Mouse (Mus musculus) forebrain, postnatal 0 days (tissue): Measurements from ENCODE around the gene Ccnc. TPM values are rescaled to one million over a fixed set of nuclear protein-coding genes. Genes with fewer than 3 reads are reported as not detected.

Experiments
- ATAC-seq: fragments of 200-750 bp; cut with Nextera tagmentation; 2 replicates; pipeline ENCODE4 v1.8.0; 2017; ENCODE audit warnings: mild to moderate bottlenecking, moderate library complexity
- DNase-seq: peaks from one replicate; pipeline ENCODE4 v3.0.0-alpha.2; 2015
- H3K27ac ChIP-seq: fragments of 300-500 bp; sonication (generic); 2 replicates; pipeline ENCODE4 v1.5.1; 2014; ENCODE audit warnings: low read depth, mild to moderate bottlenecking, antibody characterized with exemption, low read length, moderate library complexity, mixed read lengths
- H3K27me3 ChIP-seq: fragments of 300-500 bp; sonication (generic); 2 replicates; pipeline ENCODE4 v1.6.1; 2014; ENCODE audit warnings: mild to moderate bottlenecking, low read length, mixed read lengths; ENCODE audit not compliant: insufficient read depth
- H3K36me3 ChIP-seq: fragments of 300-500 bp; sonication (generic); 2 replicates; pipeline ENCODE4 v1.6.1; 2014; ENCODE audit warnings: mild to moderate bottlenecking, moderate library complexity; ENCODE audit not compliant: insufficient read depth
- H3K4me1 ChIP-seq: fragments of 300-500 bp; sonication (generic); 2 replicates; pipeline ENCODE4 v1.6.1; 2014; ENCODE audit warnings: antibody characterized with exemption; ENCODE audit not compliant: insufficient read depth
- H3K4me2 ChIP-seq: fragments of 300-500 bp; sonication (generic); 2 replicates; pipeline ENCODE4 v1.6.1; 2014; ENCODE audit warnings: low read depth, mild to moderate bottlenecking, moderate library complexity
- H3K4me3 ChIP-seq: fragments of 300-500 bp; sonication (generic); 2 replicates; pipeline ENCODE4 v1.5.1; 2014; ENCODE audit warnings: low read depth, low read length, mixed read lengths
- H3K9ac ChIP-seq: fragments of 300-500 bp; sonication (generic); 2 replicates; pipeline ENCODE4 v1.6.1; 2014; ENCODE audit warnings: mild to moderate bottlenecking
- H3K9me3 ChIP-seq: fragments of 300-500 bp; sonication (generic); 2 replicates; pipeline ENCODE4 v1.6.1; 2016; ENCODE audit warnings: low read length
- CTCF ChIP-seq: sonication (generic); IDR thresholded peaks from 2 replicates; pipeline ENCODE4 v1.5.1; 2016; ENCODE audit warnings: antibody characterized with exemption, control low read depth, low read depth
- WGBS: fragments of 180-500 bp; shearing (Covaris S2); extraction: QIAGEN DNeasy Blood & Tissue Kit; methylation state at CpG from one replicate; pipeline ENCODE4 v1.1.7; 2014; 5-methylcytosine and 5-hydroxymethylcytosine counted together
- polyA plus RNA-seq: library from polyadenylated mRNA; unstranded; fragments of >200 nt; fragmentation: Nextera tagmentation; extraction: Ambion mirVana; gene quantifications from 2 replicates; pipeline ENCODE4 v1.2.1, GENCODE M21; 2015
- total RNA-seq: library from RNA; depleted of rRNA; stranded (reverse); fragments of >200 nt; gene quantifications from 2 replicates; pipeline ENCODE4 v1.2.3, GENCODE M21; 2014

The Ccnc gene
- total and polyA plus RNA-seq, 2 experiments from 2014 or later = 40.8 to 56.0 TPM

DNA sequence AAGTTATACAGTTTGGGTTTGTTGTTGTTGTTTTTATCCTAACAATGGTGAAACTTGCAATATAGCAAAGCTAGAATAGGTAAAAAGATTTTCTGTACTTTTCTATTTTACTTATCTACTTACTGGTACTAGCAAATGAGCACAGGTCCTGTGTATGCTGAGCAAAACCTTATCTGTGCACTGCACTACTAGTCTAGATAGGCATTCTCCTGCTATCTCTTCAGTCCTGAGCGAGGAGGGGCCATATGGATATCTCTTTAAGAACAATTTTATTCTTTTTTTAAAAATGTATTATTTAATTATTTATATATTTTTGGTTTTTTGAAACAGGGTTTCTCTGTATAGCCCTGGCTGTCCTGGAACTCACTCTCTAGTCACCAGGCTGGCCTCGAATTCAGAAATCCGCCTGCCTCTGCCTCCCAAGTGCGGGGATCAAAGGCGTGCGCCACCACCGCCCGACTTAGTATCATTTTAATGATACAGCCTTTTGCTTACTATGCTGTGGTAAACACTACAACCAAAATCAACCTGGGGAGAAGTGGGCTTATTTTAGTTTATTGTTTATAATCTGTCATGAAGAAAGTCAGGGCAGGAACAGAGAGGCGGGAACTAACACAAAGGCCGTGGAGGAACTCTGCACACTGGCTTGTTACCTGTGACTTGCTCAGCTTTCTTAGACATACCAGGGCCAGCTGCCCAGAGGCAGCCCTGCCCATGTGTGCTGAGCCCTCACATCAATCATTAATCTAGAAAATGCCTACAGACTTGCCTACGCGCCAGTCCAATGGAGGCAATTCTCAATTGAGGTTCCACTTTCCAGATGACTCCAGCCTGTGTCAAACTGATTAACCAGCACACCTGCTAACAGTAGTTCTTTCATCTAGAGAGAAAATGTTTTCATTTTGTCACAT is 53.6 kb downstream of the Ccnc start:
- H3K27me3 ChIP-seq = no peaks in the 10 kb centered on the region
- no peak for TF ChIP-seq CTCF
- 96% methylated on average over 12 of the region's 12 CpGs for WGBS
- no peaks in the 10 kb centered on the region for H3K9me3 ChIP-seq
- no peak overlapping the region for H3K4me2 ChIP-seq
- no peak overlapping the region for H3K9ac ChIP-seq
- peaks cover 42% of the 10 kb centered on the region for H3K36me3 ChIP-seq
- no peak for ATAC-seq
- DNase-seq = no peak
- H3K4me3 ChIP-seq = no peak overlapping the region
- no peak overlapping the region for H3K27ac ChIP-seq
- H3K4me1 ChIP-seq = peaks cover 5% of the 10 kb centered on the region

DNA sequence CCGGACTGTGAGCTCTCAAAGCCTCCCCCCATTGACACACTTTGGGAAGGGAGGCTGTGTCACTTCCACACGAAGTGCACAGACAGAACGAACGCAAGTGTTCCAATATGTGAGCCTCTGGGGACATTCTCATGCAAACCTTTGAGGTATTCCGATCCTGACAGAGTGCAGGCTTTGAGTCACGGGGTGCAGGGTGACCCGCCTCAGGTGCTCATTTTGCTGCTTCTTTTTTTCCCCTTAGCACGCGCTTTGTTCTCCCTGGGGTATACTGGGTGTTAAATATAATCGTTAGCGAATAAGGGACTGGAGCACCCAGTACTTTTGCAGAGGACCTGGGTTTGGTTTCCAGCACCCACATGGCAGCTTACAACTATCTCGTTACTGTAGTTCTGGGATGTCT is 58.8 kb downstream of the Ccnc start:
- WGBS = 93% methylated on average over 12 of the region's 12 CpGs
- H3K4me1 ChIP-seq = no peaks in the 10 kb centered on the region
- no peaks in the 10 kb centered on the region for H3K9me3 ChIP-seq
- no peak overlapping the region for H3K4me2 ChIP-seq
- no peak overlapping the region for H3K9ac ChIP-seq
- ATAC-seq (no peak), DNase-seq (no peak)
- no peak overlapping the region for H3K4me3 ChIP-seq
- H3K36me3 ChIP-seq = peaks cover 58% of the 10 kb centered on the region
- H3K27ac ChIP-seq = no peak overlapping the region
- no peak for TF ChIP-seq CTCF
- no peaks in the 10 kb centered on the region for H3K27me3 ChIP-seq

DNA sequence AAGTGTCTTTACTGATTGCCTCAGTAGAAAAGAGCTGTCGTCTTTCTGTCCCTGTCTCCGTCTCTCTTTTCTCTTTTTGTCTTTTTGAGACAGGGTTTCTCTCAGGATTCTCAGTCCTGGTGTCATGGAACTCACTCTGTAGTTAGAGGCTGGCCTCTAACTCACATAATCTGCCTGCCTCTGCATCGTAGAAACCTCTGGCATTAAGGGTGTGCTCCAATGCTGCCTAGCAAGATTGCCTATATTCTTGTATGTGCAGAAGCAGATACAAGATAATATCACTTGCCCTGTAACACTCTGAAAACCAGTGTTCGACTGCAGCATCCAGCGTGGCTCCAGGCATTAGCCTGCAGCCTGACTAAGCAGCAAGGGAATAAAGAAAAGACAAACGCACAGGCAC is 61.4 kb downstream of the Ccnc start:
- no peak for TF ChIP-seq CTCF
- Histone ChIP-seq H3K4me2 (no peak overlapping the region), H3K36me3 (peaks cover 39% of the 10 kb centered on the region), H3K4me1 (no peaks in the 10 kb centered on the region), H3K4me3 (no peak overlapping the region), H3K27ac (no peak overlapping the region), H3K27me3 (no peaks in the 10 kb centered on the region), H3K9ac (no peak overlapping the region), H3K9me3 (no peaks in the 10 kb centered on the region)
- no peak for ATAC-seq
- 85% methylated on average over 6 of the region's 6 CpGs for WGBS
- DNase-seq = no peak

DNA sequence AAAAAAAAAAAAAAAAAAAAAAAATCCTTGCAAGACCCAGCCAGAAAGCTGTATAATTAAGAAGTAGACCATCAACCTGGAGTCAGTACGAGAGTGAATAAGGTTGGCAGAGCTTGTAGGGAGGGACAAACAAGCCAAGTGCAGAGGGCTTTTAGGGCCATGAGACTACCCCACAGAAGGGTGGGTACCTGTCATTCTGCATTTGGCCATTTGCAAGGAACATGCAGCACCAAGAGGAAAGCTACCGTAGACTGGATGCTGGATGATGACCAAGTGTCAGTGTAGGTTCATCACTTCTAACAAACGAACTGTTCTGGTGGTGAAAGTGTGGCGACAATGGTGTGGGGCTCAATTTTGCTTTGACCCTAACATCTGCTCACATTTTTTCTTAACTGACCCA is 62.3 kb downstream of the Ccnc start:
- DNase-seq = no peak
- Histone ChIP-seq H3K27ac (no peak overlapping the region), H3K36me3 (peaks cover 31% of the 10 kb centered on the region), H3K27me3 (no peaks in the 10 kb centered on the region), H3K9me3 (no peaks in the 10 kb centered on the region), H3K9ac (no peak overlapping the region), H3K4me1 (no peaks in the 10 kb centered on the region), H3K4me3 (no peak overlapping the region), H3K4me2 (no peak overlapping the region)
- no peak for TF ChIP-seq CTCF
- 85% methylated on average over 4 of the region's 4 CpGs for WGBS
- ATAC-seq = no peak

DNA sequence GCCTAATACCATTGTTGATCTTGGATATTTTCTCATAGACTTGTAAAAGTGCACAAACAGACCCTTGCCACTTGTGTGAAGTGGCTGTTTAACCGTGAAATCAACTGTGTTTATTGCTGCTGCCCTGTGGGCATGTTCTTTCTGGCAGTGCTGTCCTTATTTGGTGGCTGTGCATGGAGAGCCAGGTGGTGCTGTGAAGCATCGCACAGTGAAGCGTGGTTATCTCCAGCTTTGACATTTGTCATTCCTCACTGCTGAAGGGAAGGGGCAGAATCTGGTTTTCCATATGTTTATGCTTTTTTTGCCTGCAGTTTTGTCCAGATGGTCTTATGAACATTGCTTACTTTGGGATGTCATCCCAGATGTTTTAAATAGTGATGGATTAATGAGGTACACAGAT is 66.1 kb downstream of the Ccnc start:
- 47% methylated on average over 3 of the region's 3 CpGs for WGBS
- H3K4me2 ChIP-seq = no peak overlapping the region
- DNase-seq = peak; percentile 6

DNA sequence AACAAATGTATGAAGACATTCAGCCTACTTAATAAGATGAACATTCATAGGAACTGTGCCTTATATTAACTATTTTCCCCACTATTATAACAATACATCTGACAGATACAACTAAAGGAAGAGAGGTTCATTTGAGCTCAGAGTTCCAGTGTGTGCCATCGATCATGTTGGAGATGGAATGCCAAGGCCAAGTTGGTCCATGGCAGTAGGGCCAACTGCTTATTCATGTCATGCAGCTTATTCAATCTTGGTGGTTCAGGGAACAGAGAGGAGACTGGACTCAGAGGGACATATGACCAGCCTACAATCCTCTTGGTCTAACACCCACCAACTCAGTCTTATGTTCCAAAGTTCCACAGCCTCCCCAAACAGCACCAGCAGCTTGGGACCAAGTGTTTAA is 73.5 kb downstream of the Ccnc start:
- no peak for DNase-seq
- no peak overlapping the region for H3K9ac ChIP-seq
- H3K4me1 ChIP-seq = no peaks in the 10 kb centered on the region
- TF ChIP-seq CTCF = no peak
- H3K9me3 ChIP-seq = no peaks in the 10 kb centered on the region
- WGBS = 100% methylated on average over 1 of the region's 1 CpGs
- no peak overlapping the region for H3K4me3 ChIP-seq
- H3K4me2 ChIP-seq = no peak overlapping the region
- H3K36me3 ChIP-seq = peaks cover 46% of the 10 kb centered on the region
- no peak for ATAC-seq
- no peaks in the 10 kb centered on the region for H3K27me3 ChIP-seq
- no peak overlapping the region for H3K27ac ChIP-seq

More for the DNA sequence above, 66.1 kb downstream of the Ccnc start:
- Histone ChIP-seq H3K27me3 (no peaks in the 10 kb centered on the region), H3K36me3 (peaks cover 24% of the 10 kb centered on the region), H3K27ac (no peak overlapping the region), H3K9me3 (no peaks in the 10 kb centered on the region), H3K4me1 (no peaks in the 10 kb centered on the region), H3K9ac (no peak overlapping the region), H3K4me3 (no peak overlapping the region)
- TF ChIP-seq CTCF = no peak
- peak; percentile 65 for ATAC-seq

DNA sequence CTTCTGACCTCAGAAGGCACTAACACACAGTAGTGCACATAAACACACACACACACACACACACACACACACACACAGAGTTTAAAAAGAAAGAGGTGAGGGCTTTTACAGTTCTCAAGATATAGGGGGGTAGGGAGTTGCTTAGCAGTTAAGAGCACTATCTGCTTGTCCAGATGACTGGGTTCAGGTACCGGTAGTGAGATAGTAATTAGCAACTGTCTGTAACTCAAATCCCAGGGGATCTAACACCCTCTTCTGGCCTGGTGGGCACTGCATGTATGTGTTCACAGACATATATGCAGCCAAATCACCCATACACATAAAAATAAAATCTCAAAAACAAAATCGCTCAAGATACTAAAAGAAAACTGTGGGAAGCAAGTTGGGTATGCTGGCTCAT is 74.1 kb downstream of the Ccnc start:
- no peak for ATAC-seq
- no peak overlapping the region for H3K4me2 ChIP-seq
- DNase-seq = no peak
- H3K27ac ChIP-seq = no peak overlapping the region
- 94% methylated on average over 2 of the region's 2 CpGs for WGBS
- no peaks in the 10 kb centered on the region for H3K9me3 ChIP-seq
- no peaks in the 10 kb centered on the region for H3K27me3 ChIP-seq
- no peaks in the 10 kb centered on the region for H3K4me1 ChIP-seq
- no peak overlapping the region for H3K9ac ChIP-seq
- no peak for TF ChIP-seq CTCF
- no peak overlapping the region for H3K4me3 ChIP-seq
- H3K36me3 ChIP-seq = peaks cover 46% of the 10 kb centered on the region
